Mouse (Mus musculus): ENCODE data around the gene Rab44. TPM values are rescaled to one million over a fixed set of nuclear protein-coding genes. Genes with fewer than 3 reads are reported as not detected.

Rab44 gene
- polyA plus RNA-seq, 1 experiment from 2014 or later = 0.26 TPM

GRCm38 (mm10) chr17:29149766-29150165 is 35.8 kb downstream of the Rab44 start:
- DNase-seq (ENCODE audit: low spot score) = no peak
- Histone ChIP-seq H3K27ac (no peak overlapping the region), H3K36me3 (no peaks in the 10 kb centered on the region), H3K27me3 (ENCODE audit: low read depth, poor library complexity, severe bottlenecking) (no peaks in the 10 kb centered on the region), H3K4me3 (no peak overlapping the region), H3K4me1 (no peaks in the 10 kb centered on the region), H3K9me3 (replicated peaks) (no peaks in the 10 kb centered on the region; the same call in 1 of the 2 replicates)
- 75% methylated on average over 7 of the region's 7 CpGs for WGBS

- DNase-seq (ENCODE audit: low spot score) = no peak
- WGBS = 75% methylated on average over 5 of the region's 5 CpGs
- H3K4me1 ChIP-seq = no peaks in the 10 kb centered on the region
Measured at GRCm38 (mm10) chr17:29152547-29152946, 38.6 kb downstream of the Rab44 start.

DNA sequence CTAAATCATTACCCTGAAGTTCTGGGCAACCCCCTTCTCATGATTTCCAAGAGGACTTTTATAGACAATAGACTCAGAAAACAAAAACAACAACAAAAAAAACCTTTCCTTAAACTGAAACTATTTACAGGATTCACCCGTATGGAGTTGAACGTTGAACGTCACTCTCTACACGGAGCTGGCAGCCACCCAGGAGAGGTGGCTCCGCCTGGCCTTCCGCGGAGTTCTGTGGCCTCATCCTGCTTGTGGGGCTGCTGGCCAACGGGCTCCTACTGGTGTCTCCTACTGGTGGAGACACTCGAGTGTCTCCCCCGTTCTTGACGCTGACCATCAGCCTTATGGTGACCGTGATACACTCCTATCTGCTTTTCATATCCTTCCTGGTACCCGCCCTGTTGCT is 40.3 kb downstream of the Rab44 start:
- Histone ChIP-seq H3K4me3 (no peak overlapping the region), H3K4me1 (no peaks in the 10 kb centered on the region), H3K9me3 (replicated peaks) (no peaks in the 10 kb centered on the region), H3K27me3 (ENCODE audit: low read depth, poor library complexity, severe bottlenecking) (no peaks in the 10 kb centered on the region), H3K27ac (no peak overlapping the region), H3K36me3 (no peaks in the 10 kb centered on the region)
- no peak for DNase-seq (ENCODE audit: low spot score)
- WGBS = 88% methylated on average over 13 of the region's 13 CpGs

More at GRCm38 (mm10) chr17:29152547-29152946, 38.6 kb downstream of the Rab44 start:
- Histone ChIP-seq H3K4me3 (no peak overlapping the region), H3K9me3 (replicated peaks) (no peaks in the 10 kb centered on the region), H3K27me3 (ENCODE audit: low read depth, poor library complexity, severe bottlenecking) (no peaks in the 10 kb centered on the region), H3K27ac (no peak overlapping the region), H3K36me3 (no peaks in the 10 kb centered on the region)

GRCm38 (mm10) chr17:29155355-29156135 is 41.6 kb downstream of the Rab44 start:
- Histone ChIP-seq H3K4me1 (no peaks in the 10 kb centered on the region), H3K27me3 (ENCODE audit: low read depth, poor library complexity, severe bottlenecking) (no peaks in the 10 kb centered on the region), H3K9me3 (replicated peaks) (no peaks in the 10 kb centered on the region), H3K27ac (no peak overlapping the region), H3K36me3 (no peaks in the 10 kb centered on the region), H3K4me3 (no peak overlapping the region)
- 84% methylated on average over 12 of the region's 12 CpGs for WGBS
- DNase-seq (ENCODE audit: low spot score) = no peak

DNA sequence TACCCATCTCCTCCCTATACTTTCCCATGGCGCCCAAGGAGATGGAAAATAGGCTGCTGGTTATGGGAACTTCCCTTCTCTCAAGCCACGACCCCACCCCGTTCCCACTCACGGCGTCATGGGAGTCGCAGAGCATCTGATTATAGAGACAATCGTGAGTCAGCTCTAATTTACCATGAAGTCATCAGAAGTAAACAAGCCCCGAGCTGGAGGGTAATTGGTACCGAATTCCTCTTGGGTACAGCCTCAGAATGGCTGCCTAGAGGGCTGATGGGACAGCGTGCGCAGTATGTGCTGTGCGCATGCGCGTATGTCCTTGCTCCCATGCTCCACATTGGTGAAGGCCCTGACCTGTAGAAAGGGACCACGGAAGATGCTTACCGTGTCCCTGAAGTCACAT is 42.5 kb downstream of the Rab44 start:
- WGBS = 89% methylated on average over 16 of the region's 16 CpGs
- no peaks in the 10 kb centered on the region for H3K36me3 ChIP-seq
- no peak for DNase-seq (ENCODE audit: low spot score)
- no peaks in the 10 kb centered on the region for H3K4me1 ChIP-seq
- H3K27ac ChIP-seq = no peak overlapping the region
- H3K9me3 ChIP-seq (replicated peaks) = no peaks in the 10 kb centered on the region; the same call in 1 of the 2 replicates
- H3K4me3 ChIP-seq = no peak overlapping the region
- no peaks in the 10 kb centered on the region for H3K27me3 ChIP-seq (ENCODE audit: low read depth, poor library complexity, severe bottlenecking)

- no peaks in the 10 kb centered on the region for H3K4me1 ChIP-seq
- H3K27ac ChIP-seq = no peak overlapping the region
- peaks cover 3% of the 10 kb centered on the region; the same call in 1 of the 2 replicates for H3K9me3 ChIP-seq (replicated peaks)
- no peaks in the 10 kb centered on the region for H3K27me3 ChIP-seq (ENCODE audit: low read depth, poor library complexity, severe bottlenecking)
- no peaks in the 10 kb centered on the region for H3K36me3 ChIP-seq
- H3K4me3 ChIP-seq = no peak overlapping the region
- 89% methylated on average over 8 of the region's 8 CpGs for WGBS
- DNase-seq (ENCODE audit: low spot score) = no peak
Measured at GRCm38 (mm10) chr17:29156866-29157265, 42.9 kb downstream of the Rab44 start.

DNA sequence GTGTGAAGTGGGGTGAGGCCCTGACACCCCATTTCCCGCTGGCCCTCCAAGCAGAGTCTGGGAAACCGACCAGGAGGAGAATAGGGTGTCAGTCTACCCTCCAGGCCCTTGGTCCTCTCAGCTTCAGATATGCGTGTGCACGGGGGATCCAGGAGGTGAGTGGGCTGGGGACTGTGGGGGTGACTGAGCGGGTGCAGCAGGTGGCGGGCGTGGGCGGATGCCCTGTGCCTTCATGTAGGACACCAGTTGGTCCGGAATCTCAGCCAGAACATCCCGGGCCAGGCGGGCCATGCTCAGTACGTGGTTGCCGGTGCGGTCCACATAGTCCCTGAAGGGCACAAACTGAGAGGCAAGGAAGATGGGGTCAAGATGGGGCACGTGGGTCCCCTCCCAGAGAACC is 45.0 kb downstream of the Rab44 start:
- Histone ChIP-seq H3K36me3 (no peaks in the 10 kb centered on the region), H3K27ac (0 out of 2 replicates have a peak overlapping the region, but pooled peaks have one; percentile 26), H3K9me3 (replicated peaks) (peaks cover 3% of the 10 kb centered on the region; the same call in 1 of the 2 replicates), H3K4me1 (no peaks in the 10 kb centered on the region), H3K4me3 (no peak overlapping the region), H3K27me3 (ENCODE audit: low read depth, poor library complexity, severe bottlenecking) (no peaks in the 10 kb centered on the region)
- no peak for DNase-seq (ENCODE audit: low spot score)
- WGBS = 97% methylated on average over 15 of the region's 15 CpGs

GRCm38 (mm10) chr17:29159320-29159719 is 45.4 kb downstream of the Rab44 start:
- Histone ChIP-seq H3K27me3 (ENCODE audit: low read depth, poor library complexity, severe bottlenecking) (peaks cover 2% of the 10 kb centered on the region), H3K9me3 (replicated peaks) (peaks cover 3% of the 10 kb centered on the region; the same call in 1 of the 2 replicates), H3K4me1 (peaks cover 1% of the 10 kb centered on the region), H3K36me3 (no peaks in the 10 kb centered on the region), H3K4me3 (no peak overlapping the region), H3K27ac (no peak overlapping the region)
- no peak for DNase-seq (ENCODE audit: low spot score)
- 93% methylated on average over 5 of the region's 5 CpGs for WGBS

DNA sequence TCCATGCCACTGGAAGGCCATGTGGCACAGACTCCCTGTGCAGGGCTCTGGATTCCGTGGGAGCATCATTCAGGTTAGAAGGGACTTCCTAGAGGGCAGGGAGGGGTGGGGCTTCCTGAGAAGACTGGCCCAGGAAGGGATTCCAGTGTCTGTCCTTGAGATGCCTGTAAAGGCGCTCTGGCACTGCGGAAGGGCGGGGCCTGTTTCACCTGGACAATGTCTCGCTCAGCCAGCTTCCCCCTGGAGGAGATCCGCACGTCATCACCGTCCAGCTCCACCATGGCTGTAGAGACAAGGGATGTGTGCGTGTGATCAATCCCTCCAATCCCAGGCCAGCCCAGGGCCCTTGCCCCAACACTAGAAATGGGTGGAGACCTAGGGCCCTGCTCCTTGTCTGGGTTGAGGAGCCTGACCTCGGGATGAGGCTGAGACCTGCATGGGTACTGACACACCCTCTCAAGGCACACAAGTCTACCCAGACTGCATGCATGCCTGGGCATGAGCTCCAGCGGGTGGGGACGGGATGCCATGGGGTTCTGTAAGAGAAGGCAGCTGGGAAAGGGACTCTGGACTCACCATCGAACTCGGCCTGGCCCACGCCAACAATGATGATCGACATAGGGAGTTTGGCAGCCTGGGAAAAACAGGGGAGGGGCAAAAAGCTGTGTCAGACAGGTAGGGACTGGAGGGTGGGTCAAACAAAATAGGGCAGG is 46.0 kb downstream of the Rab44 start:
- WGBS = 87% methylated on average over 16 of the region's 16 CpGs
- DNase-seq (ENCODE audit: low spot score) = no peak
- H3K36me3 ChIP-seq = no peaks in the 10 kb centered on the region
- H3K4me3 ChIP-seq = no peak overlapping the region
- H3K9me3 ChIP-seq (replicated peaks) = peaks cover 3% of the 10 kb centered on the region; the same call in 1 of the 2 replicates
- H3K27me3 ChIP-seq (ENCODE audit: low read depth, poor library complexity, severe bottlenecking) = peaks cover 8% of the 10 kb centered on the region
- no peak overlapping the region for H3K27ac ChIP-seq
- H3K4me1 ChIP-seq = peaks cover 7% of the 10 kb centered on the region

DNA sequence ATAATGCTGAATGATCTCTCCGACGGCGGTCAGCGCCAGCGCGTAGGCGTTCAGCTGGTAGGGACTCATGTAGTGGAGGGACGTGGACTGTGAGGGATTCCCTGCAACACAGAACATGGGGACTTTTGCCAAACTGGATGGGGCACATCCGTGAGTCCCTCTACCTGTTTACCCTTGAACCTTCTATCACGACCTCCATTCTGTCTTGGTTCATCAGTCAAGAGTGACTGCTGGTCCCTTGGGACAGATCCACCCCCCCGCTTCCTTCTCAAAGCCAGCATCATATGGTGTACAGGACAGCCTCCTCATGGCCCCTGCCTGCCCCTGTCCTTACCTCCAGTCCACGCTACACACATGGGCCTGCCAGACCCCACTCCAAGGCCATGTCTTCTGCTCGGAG is 48.4 kb downstream of the Rab44 start:
- Histone ChIP-seq H3K9me3 (replicated peaks) (peaks cover 3% of the 10 kb centered on the region; the same call in 1 of the 2 replicates), H3K27ac (no peak overlapping the region), H3K4me3 (no peak overlapping the region), H3K27me3 (ENCODE audit: low read depth, poor library complexity, severe bottlenecking) (peaks cover 32% of the 10 kb centered on the region), H3K36me3 (no peaks in the 10 kb centered on the region), H3K4me1 (peaks cover 8% of the 10 kb centered on the region)
- 96% methylated on average over 13 of the region's 13 CpGs for WGBS
- DNase-seq (ENCODE audit: low spot score) = no peak

DNA sequence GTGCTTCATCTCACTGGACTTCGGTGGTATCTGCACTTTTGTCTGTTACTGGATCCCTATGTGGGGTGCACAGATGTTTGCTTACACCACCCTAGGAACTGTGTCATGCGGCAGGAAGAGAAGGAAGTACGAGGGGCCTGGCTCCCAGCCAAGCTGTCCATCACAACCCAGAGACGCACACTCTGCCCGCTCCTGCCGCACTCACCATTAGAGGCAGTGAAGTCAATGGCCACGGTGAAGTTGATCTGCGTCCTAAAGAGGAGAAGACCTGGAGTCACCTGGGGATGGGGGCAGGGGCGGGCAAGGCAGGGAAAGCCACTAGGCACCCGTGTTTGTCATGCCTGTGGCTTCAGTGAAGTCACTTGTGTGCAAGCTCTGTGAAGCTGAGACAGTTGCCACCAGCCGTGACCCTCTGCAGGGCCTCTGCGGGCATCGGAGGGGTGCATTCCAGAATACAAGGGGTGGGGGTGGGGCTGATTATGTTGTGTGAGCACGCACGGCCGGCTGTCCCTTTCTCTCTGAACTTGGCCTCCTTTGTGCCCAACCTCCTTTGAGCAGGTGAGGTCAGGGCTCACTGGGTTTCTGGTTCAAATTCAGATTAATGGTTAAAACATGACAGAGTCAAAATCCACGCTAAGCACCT is 50.6 kb downstream of the Rab44 start:
- Histone ChIP-seq H3K27ac (no peak overlapping the region; the same call in 1 of the 2 replicates), H3K4me3 (no peak overlapping the region)
- 35% methylated on average over 17 of the region's 17 CpGs for WGBS

DNA sequence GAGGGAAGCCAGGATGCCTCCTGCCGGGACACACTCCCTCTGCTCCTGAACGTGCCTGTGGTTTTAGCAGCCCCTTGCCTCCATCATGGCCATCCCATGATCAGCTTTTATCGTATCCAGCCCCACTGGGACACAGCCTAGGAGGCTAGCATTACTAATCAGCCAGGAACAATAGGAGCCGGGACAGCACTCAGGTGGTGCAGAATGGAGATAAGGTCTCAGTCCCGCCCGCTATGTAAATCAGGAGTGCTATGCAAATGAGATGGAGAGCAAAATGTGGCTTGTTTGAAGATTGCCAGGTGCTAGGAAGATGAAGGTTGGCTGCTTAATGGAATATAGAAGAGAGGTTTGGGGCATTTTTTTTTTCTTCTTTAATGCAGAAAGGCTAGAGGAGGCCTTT is 51.5 kb downstream of the Rab44 start:
- no peak overlapping the region for H3K27ac ChIP-seq

More for the DNA sequence above, 50.6 kb downstream of the Rab44 start:
- Histone ChIP-seq H3K4me1 (peaks cover 8% of the 10 kb centered on the region), H3K27me3 (ENCODE audit: low read depth, poor library complexity, severe bottlenecking) (peaks cover 41% of the 10 kb centered on the region), H3K36me3 (no peaks in the 10 kb centered on the region), H3K9me3 (replicated peaks) (peaks cover 3% of the 10 kb centered on the region; the same call in 1 of the 2 replicates)
- no peak for DNase-seq (ENCODE audit: low spot score)

More for the DNA sequence above, 51.5 kb downstream of the Rab44 start:
- peaks cover 3% of the 10 kb centered on the region; the same call in 1 of the 2 replicates for H3K9me3 ChIP-seq (replicated peaks)
- peaks cover 8% of the 10 kb centered on the region for H3K4me1 ChIP-seq
- no peaks in the 10 kb centered on the region for H3K36me3 ChIP-seq
- peaks cover 41% of the 10 kb centered on the region for H3K27me3 ChIP-seq (ENCODE audit: low read depth, poor library complexity, severe bottlenecking)
- H3K4me3 ChIP-seq = no peak overlapping the region
- DNase-seq (ENCODE audit: low spot score) = no peak
- WGBS = 18% methylated on average over 6 of the region's 6 CpGs
